Mouse (Mus musculus) lung, postnatal 0 days (tissue): ENCODE measurements around the gene C2cd4b.

ENCODE experiments used
- CTCF ChIP-seq: IDR thresholded peaks from 2 replicates; pipeline ENCODE4 v1.5.1; 2016; ENCODE audit warnings: antibody characterized with exemption, mild to moderate bottlenecking
- EP300 ChIP-seq: IDR thresholded peaks from 2 replicates; pipeline ENCODE4 v1.6.1; 2016; ENCODE audit warnings: antibody characterized with exemption, mild to moderate bottlenecking, control low read depth

DNA sequence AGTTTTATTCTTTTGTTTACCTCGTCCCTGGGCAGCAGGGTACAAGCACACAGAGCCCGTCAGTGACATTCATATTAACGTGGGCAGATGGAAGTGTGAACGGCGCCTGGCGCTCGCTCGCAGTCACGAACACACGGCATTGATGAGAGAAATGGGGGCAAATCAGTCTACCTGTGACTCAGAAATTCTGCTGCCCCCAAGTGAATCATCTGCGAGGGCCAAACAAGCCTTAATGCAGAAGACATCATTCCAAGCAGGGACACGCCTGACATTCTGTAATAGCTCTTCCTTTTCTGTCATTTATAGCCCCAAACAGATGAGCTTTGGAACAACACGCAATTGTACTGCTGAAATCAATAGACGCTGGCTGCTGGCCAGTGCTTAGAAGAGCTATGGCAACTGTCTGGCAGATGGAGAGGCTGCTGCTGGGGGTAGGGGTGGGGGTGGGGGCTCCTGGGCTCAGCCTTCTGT, 36.0 kb downstream of the C2cd4b start:
- TF ChIP-seq CTCF (no peak), EP300 (no peak)
